Mouse (Mus musculus) adrenal gland, postnatal 10 days (tissue): ENCODE measurements around the gene Wdr47. TPM values are rescaled to one million over a fixed set of nuclear protein-coding genes. Genes with fewer than 3 reads are reported as not detected.

Experiments used
- microRNA-seq: library from miRNA; unstranded; fragments of <30 nt; microRNA quantifications from one replicate; pipeline ENCODE4 v1.2.0, GENCODE M21; 2021
- total RNA-seq, 2 experiments: library from RNA; stranded (reverse); gene quantifications; 2 replicates each; pipeline ENCODE4 v1.2.3; 2021

Wdr47 gene
- total RNA-seq, 2 experiments from 2014 or later, result 10.2 to 11.0 TPM

Small RNA genes within 50 kb of the gene (microRNA-seq; reads per million reads assigned to microRNA genes)
- not detected for gene Gm22860

Other genes with a start within 250 kb of the Wdr47 start
- gene Mybphl, start 226.4 kb upstream of the Wdr47 start, total RNA-seq, result not detected
- 1 to 10 TPM; 6.0 to 6.4 TPM for gene Psrc1, start 207.4 kb upstream of the Wdr47 start, total RNA-seq
- 10 to 100 TPM; 11.1 to 12.1 TPM for gene Celsr2, start 175.7 kb upstream of the Wdr47 start, total RNA-seq
- gene Sars, start 146.1 kb upstream of the Wdr47 start, total RNA-seq, result 100 to 1,000 TPM; 146 to 152 TPM
- under 1 TPM in 1 of 2 experiments, not detected in 1; 0.42 TPM for gene 1700013F07Rik, start 57.1 kb upstream of the Wdr47 start, total RNA-seq
- gene 5330417C22Rik, start 54.7 kb upstream of the Wdr47 start, total RNA-seq, result 1 to 10 TPM; 1.7 to 1.8 TPM
- 10 to 100 TPM; 38.3 to 40.4 TPM for gene Tmem167b, start 28.8 kb upstream of the Wdr47 start, total RNA-seq
- gene Taf13, start 19.6 kb upstream of the Wdr47 start, total RNA-seq, result 10 to 100 TPM; 21.0 to 25.0 TPM
- 10 to 100 TPM; 33.7 to 37.9 TPM for gene Clcc1, start 62.6 kb downstream of the Wdr47 start, total RNA-seq
- 10 to 100 TPM; 12.7 to 13.1 TPM for gene Gpsm2, start 131.0 kb downstream of the Wdr47 start, total RNA-seq
- under 1 TPM; 0.09 to 0.12 TPM for gene Aknad1, start 148.4 kb downstream of the Wdr47 start, total RNA-seq
- 10 to 100 TPM; 40.2 to 46.6 TPM for gene Stxbp3, start 249.2 kb downstream of the Wdr47 start, total RNA-seq